8 mouse cellular contexts compared by ENCODE assay signal in genomic region chr4:128727019-128727720, GRCm38 (mm10). TPM values are rescaled to one million over a fixed set of nuclear protein-coding genes. Genes with fewer than 3 reads are reported as not detected.
A peak's percentile ranks its signal among the peaks of the same experiment; 100 is the strongest.
DNase-seq lines count a peak whose midpoint lies in the region; ATAC-seq and TF ChIP-seq lines count a peak whose summit lies in the region.

No protein-coding gene starts in this region.

- H3K36me3 ChIP-seq in heart, embryonic 13.5 days, result peaks cover 14% of the 10 kb centered on the region
- 0 out of 2 replicates have a peak, but pooled peaks cover 5% of the 10 kb centered on the region for H3K36me3 ChIP-seq in kidney, postnatal 0 days (ENCODE audit: insufficient read depth, low read length)
- peaks cover 2% of the 10 kb centered on the region for H3K36me3 ChIP-seq in liver, embryonic 14.5 days (replicated peaks; ENCODE audit: control insufficient read depth, insufficient read depth, low read depth)
- no peaks in the 10 kb centered on the region for H3K36me3 ChIP-seq in neural tube, embryonic 11.5 days (ENCODE audit: control insufficient read depth, insufficient read depth, low read length)
- no peaks in the 10 kb centered on the region for H3K36me3 ChIP-seq in stomach, postnatal 0 days (ENCODE audit: control insufficient read depth, insufficient read depth, low read length)

- H3K4me1 ChIP-seq in bone marrow macrophage, adult 2 months (ENCODE audit: control insufficient read depth, insufficient read depth, low read length), result peaks cover 38% of the 10 kb centered on the region
- peaks cover 59% of the 10 kb centered on the region for H3K4me1 ChIP-seq in heart, embryonic 13.5 days
- H3K4me1 ChIP-seq in kidney, postnatal 0 days (replicated peaks; ENCODE audit: insufficient read depth, low read length), result peaks cover 29% of the 10 kb centered on the region
- peaks cover 19 to 28% of the 10 kb centered on the region in 2 experiments for H3K4me1 ChIP-seq in liver, embryonic 14.5 days (replicated peaks; ENCODE audit: control insufficient read depth in 2 of 2, insufficient read depth in 2 of 2, low read length in 1 of 2)
- peaks cover 30% of the 10 kb centered on the region for H3K4me1 ChIP-seq in neural tube, embryonic 11.5 days (ENCODE audit: control insufficient read depth, insufficient read depth, low read length)
- peaks cover 9% of the 10 kb centered on the region for H3K4me1 ChIP-seq in stomach, postnatal 0 days (replicated peaks; ENCODE audit: control insufficient read depth, insufficient read depth)

- H3K27ac ChIP-seq in bone marrow macrophage, adult 2 months (ENCODE audit: insufficient read depth, low read depth, low read length), result peak overlapping the region; percentile 77
- H3K27ac ChIP-seq in heart, embryonic 13.5 days (replicated peaks), result peak overlapping the region; percentile 94
- peak overlapping the region; percentile 98 for H3K27ac ChIP-seq in kidney, postnatal 0 days
- peak overlapping the region; percentile 73 for H3K27ac ChIP-seq in liver, embryonic 14.5 days
- peak overlapping the region; percentile 97 for H3K27ac ChIP-seq in neural tube, embryonic 11.5 days (ENCODE audit: low read depth, low read length)
- peak overlapping the region; percentile 98 for H3K27ac ChIP-seq in stomach, postnatal 0 days (replicated peaks)

- peak; percentile 86 to 89 for DNase-seq in B cell, adult 2 months
- DNase-seq in kidney, postnatal 0 days (ENCODE audit: low spot score), result peak; percentile 84
- DNase-seq in liver, embryonic 14.5 days (ENCODE audit: low read depth in 3 of 3, low spot score in 3 of 3), result peak; percentile 55 to 68 (median 63)
- DNase-seq in neural tube, embryonic 11.5 days (ENCODE audit: low spot score), result peak; percentile 91
- DNase-seq in stomach, postnatal 0 days (ENCODE audit: low spot score), result peak; percentile 85

- WGBS in heart, embryonic 13.5 days, result 5% methylated on average over 38 of the region's 68 CpGs
- 4% methylated on average over 58 of the region's 68 CpGs for WGBS in kidney, postnatal 0 days
- WGBS in liver, embryonic 14.5 days (ENCODE audit: insufficient replicate concordance), result 2% methylated on average over 66 of the region's 68 CpGs
- WGBS in neural tube, embryonic 11.5 days, result 4% methylated on average over 25 of the region's 68 CpGs
- 3% methylated on average over 45 of the region's 68 CpGs for WGBS in stomach, postnatal 0 days

- H3K9me3 ChIP-seq in heart, embryonic 13.5 days, result no peaks in the 10 kb centered on the region
- H3K9me3 ChIP-seq in kidney, postnatal 0 days (replicated peaks; ENCODE audit: low read length), result no peaks in the 10 kb centered on the region
- no peaks in the 10 kb centered on the region for H3K9me3 ChIP-seq in liver, embryonic 14.5 days (ENCODE audit: control insufficient read depth, low read length)
- no peaks in the 10 kb centered on the region for H3K9me3 ChIP-seq in neural tube, embryonic 11.5 days (ENCODE audit: control insufficient read depth, low read length)
- H3K9me3 ChIP-seq in stomach, postnatal 0 days (ENCODE audit: control insufficient read depth, low read length), result no peaks in the 10 kb centered on the region

- H3K4me3 ChIP-seq in bone marrow macrophage, adult 2 months (ENCODE audit: insufficient read depth, low read length), result peak overlapping the region; percentile 81
- peak overlapping the region; percentile 96 for H3K4me3 ChIP-seq in heart, embryonic 13.5 days
- peak overlapping the region; percentile 99 for H3K4me3 ChIP-seq in kidney, postnatal 0 days (replicated peaks; ENCODE audit: low read depth, low read length)
- peak overlapping the region; percentile 86 to 87 for H3K4me3 ChIP-seq in liver, embryonic 14.5 days (ENCODE audit: insufficient read depth in 1 of 2, low read depth in 2 of 2, low read length in 2 of 2)
- H3K4me3 ChIP-seq in neural tube, embryonic 11.5 days (ENCODE audit: low read depth, low read length), result peak overlapping the region; percentile 100
- peak overlapping the region; percentile 84 for H3K4me3 ChIP-seq in stomach, postnatal 0 days (ENCODE audit: low read depth, low read length)

- ATAC-seq in erythroblast, adult 5-6 weeks (replicated peaks; ENCODE audit: low FRiP score, poor library complexity, severe bottlenecking), result peak; percentile 61
- peak; percentile 89 for ATAC-seq in heart, embryonic 13.5 days (ENCODE audit: extremely low read depth, insufficient number of reproducible peaks, low FRiP score, low TSS enrichment)
- ATAC-seq in kidney, postnatal 0 days (replicated peaks; ENCODE audit: low FRiP score, low read depth), result peak; percentile 90
- peak; percentile 93 for ATAC-seq in liver, embryonic 14.5 days (ENCODE audit: insufficient read depth)
- ATAC-seq in neural tube, embryonic 11.5 days (ENCODE audit: insufficient read depth, low FRiP score, low TSS enrichment), result peak; percentile 89
- peak; percentile 93 for ATAC-seq in stomach, postnatal 0 days (ENCODE audit: low FRiP score, low TSS enrichment)

- TF ChIP-seq EP300 in liver, embryonic 14.5 days (IDR thresholded peaks at IDR 0.05; ENCODE audit: low read depth), result no peak
- no peak for TF ChIP-seq EP300 in stomach, postnatal 0 days (optimal IDR thresholded peaks at IDR 0.05)

- H3K27me3 ChIP-seq in heart, embryonic 13.5 days (replicated peaks), result no peaks in the 10 kb centered on the region; the same call in 1 of the 2 replicates
- no peaks in the 10 kb centered on the region for H3K27me3 ChIP-seq in kidney, postnatal 0 days (ENCODE audit: insufficient read depth, low read length)
- no peaks in the 10 kb centered on the region for H3K27me3 ChIP-seq in liver, embryonic 14.5 days (ENCODE audit: control insufficient read depth, insufficient read depth, low read length)
- no peaks in the 10 kb centered on the region for H3K27me3 ChIP-seq in neural tube, embryonic 11.5 days (ENCODE audit: control insufficient read depth, insufficient read depth, low read length)
- H3K27me3 ChIP-seq in stomach, postnatal 0 days (ENCODE audit: control insufficient read depth, insufficient read depth, low read length), result no peaks in the 10 kb centered on the region

- TF ChIP-seq POLR2A in bone marrow macrophage, adult 2 months (IDR thresholded peaks at IDR 0.05; ENCODE audit: borderline replicate concordance, low read depth, low read length), result no peak

- peak overlapping the region; percentile 95 for H3K4me2 ChIP-seq in heart, embryonic 13.5 days
- H3K4me2 ChIP-seq in kidney, postnatal 0 days (ENCODE audit: low read length), result peak overlapping the region; percentile 78
- H3K4me2 ChIP-seq in liver, embryonic 14.5 days (ENCODE audit: low read depth), result peak overlapping the region; percentile 88
- H3K4me2 ChIP-seq in neural tube, embryonic 11.5 days (ENCODE audit: low read depth), result peak overlapping the region; percentile 74
- peak overlapping the region; percentile 60 for H3K4me2 ChIP-seq in stomach, postnatal 0 days (replicated peaks; ENCODE audit: low read depth)

- peak overlapping the region; percentile 100 for H3K9ac ChIP-seq in heart, embryonic 13.5 days
- peak overlapping the region; percentile 100 for H3K9ac ChIP-seq in kidney, postnatal 0 days (ENCODE audit: low read depth, low read length)
- H3K9ac ChIP-seq in liver, embryonic 14.5 days (replicated peaks), result peak overlapping the region; percentile 93
- H3K9ac ChIP-seq in neural tube, embryonic 11.5 days (ENCODE audit: low read length), result peak overlapping the region; percentile 100
- H3K9ac ChIP-seq in stomach, postnatal 0 days (ENCODE audit: low read length), result peak overlapping the region; percentile 98

- TF ChIP-seq CTCF in bone marrow macrophage, adult 2 months (IDR thresholded peaks at IDR 0.05; ENCODE audit: low read depth, low read length), result no peak
- TF ChIP-seq CTCF in kidney, postnatal 0 days (IDR thresholded peaks at IDR 0.05; ENCODE audit: low read depth), result no peak
- TF ChIP-seq CTCF in liver, embryonic 14.5 days (IDR thresholded peaks at IDR 0.05; ENCODE audit: low read depth), result no peak
- no peak for TF ChIP-seq CTCF in stomach, postnatal 0 days (IDR thresholded peaks at IDR 0.05; ENCODE audit: low read depth)

RNA-seq across cellular contexts. Expression of gene A3galt2, which starts 28.0 kb away (rescaled TPM):
- 0.16 TPM in 1 of 2 replicates, not detected in the other for polyA plus RNA-seq in bone marrow macrophage, adult 2 months (2012; ENCODE audit: insufficient read depth, insufficient read length, missing spikeins)
- total RNA-seq in erythroblast, adult 5-6 weeks (2015; ENCODE audit: low replicate concordance), result not detected in 2 replicates
- not detected in 2 replicates for total RNA-seq in erythroblast, adult 5-6 weeks (2017; ENCODE audit: low replicate concordance)
- 0.09 TPM in 2 replicates for polyA plus RNA-seq in heart, embryonic 13.5 days (2015; fragmentation: Nextera tagmentation; extraction: Ambion mirVana)
- polyA plus RNA-seq in kidney, postnatal 0 days (2015; fragmentation: Nextera tagmentation; extraction: Ambion mirVana), result 0.13 and 0.23 TPM in 2 replicates
- 0.06 and 0.09 TPM in 2 replicates for polyA plus RNA-seq in liver, embryonic 14.5 days (2012; rRNA removed)
- 0.04 TPM in 1 of 2 replicates, not detected in the other for polyA plus RNA-seq in liver, embryonic 14.5 days (2014; fragmentation: Nextera tagmentation; extraction: Ambion mirVana)
- 0.33 and 0.45 TPM in 2 replicates for polyA plus RNA-seq in neural tube, embryonic 11.5 days (2014; fragmentation: Nextera tagmentation; extraction: Ambion mirVana)
- polyA plus RNA-seq in stomach, postnatal 0 days (2015; fragmentation: Nextera tagmentation; extraction: Ambion mirVana), result 0.02 TPM in 1 of 2 replicates, not detected in the other

Comparison
In these comparisons a context has a peak if more than half of its experiments do, and no peak if none do; other contexts are left out.
1. Peak in every context shown above with its lines: DNase-seq, ATAC-seq, H3K4me3 ChIP-seq and H3K27ac ChIP-seq.